Mouse (Mus musculus) G1E (cell line): ENCODE data around the gene Keg1. TPM values are rescaled to one million over a fixed set of nuclear protein-coding genes. Genes with fewer than 3 reads are reported as not detected.
"Not testable (repeated sequence)": the region's sequence is repeated elsewhere in the genome, so short reads cannot be mapped to it uniquely, and the experiment has no call there.

Experiments used
- ATAC-seq: 2 replicates; pipeline ENCODE4 v1.8.0; 2016; ENCODE audit warnings: mild to moderate bottlenecking; ENCODE audit not compliant: insufficient number of reproducible peaks, poor library complexity, low FRiP score, severe bottlenecking; ENCODE audit errors: extremely low read depth
- DNase-seq: peaks from one replicate; pipeline ENCODE4 v3.0.0; 2012; ENCODE audit warnings: low spot score
- H3K27me3 ChIP-seq: 2 replicates; pipeline ENCODE4 v1.6.1; 2012; ENCODE audit warnings: mild to moderate bottlenecking, low read length, inconsistent platforms; ENCODE audit not compliant: insufficient read depth
- H3K36me3 ChIP-seq: replicated peaks from 2 replicates; pipeline ENCODE3; 2012; ENCODE audit warnings: mild to moderate bottlenecking, inconsistent platforms
- H3K4me1 ChIP-seq: 2 replicates; pipeline ENCODE4 v1.6.1; 2012; ENCODE audit warnings: low read depth, low read length, inconsistent platforms, mixed read lengths; ENCODE audit not compliant: insufficient read depth
- H3K4me3 ChIP-seq: 2 replicates; pipeline ENCODE4 v1.5.1; 2012; ENCODE audit warnings: low read depth, mild to moderate bottlenecking, inconsistent platforms, low read length, moderate library complexity, mixed read lengths
- H3K9me3 ChIP-seq: replicated peaks from 2 replicates; pipeline ENCODE4 v1.6.1; 2012; ENCODE audit warnings: inconsistent platforms
- CTCF ChIP-seq: IDR thresholded peaks from 2 replicates; pipeline ENCODE4 v1.5.1; 2012; ENCODE audit warnings: low read depth, low read length, inconsistent platforms, mixed read lengths
- GATA1 ChIP-seq: IDR thresholded peaks from 2 replicates; pipeline ENCODE4 v1.6.1; 2012; ENCODE audit warnings: borderline replicate concordance, low read length, inconsistent platforms, mixed read lengths
- GATA2 ChIP-seq: IDR thresholded peaks from 2 replicates; pipeline ENCODE4 v1.6.1; 2012; ENCODE audit warnings: low read depth, low read length, inconsistent platforms, borderline replicate concordance
- POLR2AphosphoS5 ChIP-seq: IDR thresholded peaks from 2 replicates; pipeline ENCODE4 v1.6.1; 2012; ENCODE audit warnings: low read depth, low read length, inconsistent platforms; ENCODE audit not compliant: insufficient replicate concordance
- TAL1 ChIP-seq: conservative IDR thresholded peaks from 2 replicates; pipeline ENCODE4 v1.6.1; 2012; ENCODE audit warnings: low read depth, low read length, inconsistent platforms, mixed read lengths
- polyA plus RNA-seq: library from polyadenylated mRNA; stranded (reverse); fragments of >175 nt; gene quantifications from 2 replicates; pipeline ENCODE4 v1.2.3, GENCODE M21; 2012
- total RNA-seq, 2 experiments: library from RNA; stranded (forward) in 1 of 2; stranded (reverse) in 1 of 2; fragments of 200-1000 nt in 1 of 2; fragments of >200 nt in 1 of 2; fragmentation: Nextera tagmentation in 1 of 2; gene quantifications; 2 replicates each; pipeline ENCODE4 v1.2.3; 2014 to 2017

The Keg1 gene
- total RNA-seq (2014; fragmentation: Nextera tagmentation): not detected in 2 replicates
- 0.17 and 0.38 TPM in 2 replicates for total RNA-seq (2017)
- not detected in 2 replicates for polyA plus RNA-seq

GRCm38 (mm10) chr19:12695590-12695989 lies at the start of gene Keg1:
Keg1 (plus strand) TSS chr19:12695786.
- Histone ChIP-seq H3K27me3 (no peaks in the 10 kb centered on the region), H3K4me3 (no peak within 1 kb of the TSS), H3K4me1 (no peaks in the 10 kb centered on the region), H3K36me3 (no peaks in the 10 kb centered on the region), H3K9me3 (no peaks in the 10 kb centered on the region)
- DNase-seq: no peak
- TF ChIP-seq GATA1: no peak
- no peak for TF ChIP-seq GATA2
- no peak for TF ChIP-seq CTCF
- TF ChIP-seq TAL1: no peak
- TF ChIP-seq POLR2AphosphoS5: no peak
- no peak for ATAC-seq

GRCm38 (mm10) chr19:12649511-12649910 lies 46.1 kb upstream of the Keg1 start:
- Histone ChIP-seq H3K4me1 (no peaks in the 10 kb centered on the region), H3K9me3 (no peaks in the 10 kb centered on the region), H3K27me3 (no peaks in the 10 kb centered on the region), H3K4me3 (no peak overlapping the region), H3K36me3 (no peaks in the 10 kb centered on the region)
- TF ChIP-seq GATA2 (no peak), POLR2AphosphoS5 (no peak), CTCF (no peak), TAL1 (no peak), GATA1 (no peak)
- ATAC-seq (no peak), DNase-seq (no peak)

- no peak for ATAC-seq
- DNase-seq: no peak
- TF ChIP-seq TAL1: no peak
- no peak for TF ChIP-seq GATA1
- TF ChIP-seq CTCF: no peak
- TF ChIP-seq POLR2AphosphoS5: no peak
- TF ChIP-seq GATA2: no peak
- Histone ChIP-seq H3K27me3 (peaks cover 3% of the 10 kb centered on the region; the same call in 1 of the 2 replicates), H3K36me3 (no peaks in the 10 kb centered on the region), H3K4me3 (no peak overlapping the region), H3K9me3 (no peaks in the 10 kb centered on the region), H3K4me1 (no peaks in the 10 kb centered on the region)
Observed at GRCm38 (mm10) chr19:12666156-12666555, 29.4 kb upstream of the Keg1 start.

- H3K4me1 ChIP-seq, ATAC-seq, DNase-seq, H3K36me3 ChIP-seq, H3K4me3 ChIP-seq, H3K27me3 ChIP-seq, H3K9me3 ChIP-seq: not testable (repeated sequence)
Observed at GRCm38 (mm10) chr19:12668601-12669000, 27.0 kb upstream of the Keg1 start.

- DNase-seq: no peak
- Histone ChIP-seq H3K27me3 (peaks cover 3% of the 10 kb centered on the region; the same call in 1 of the 2 replicates), H3K4me3 (no peak within 1 kb of the TSS), H3K4me1 (no peaks in the 10 kb centered on the region), H3K36me3 (no peaks in the 10 kb centered on the region), H3K9me3 (no peaks in the 10 kb centered on the region)
- TF ChIP-seq TAL1: no peak
- no peak for TF ChIP-seq GATA2
- TF ChIP-seq CTCF: no peak
- TF ChIP-seq POLR2AphosphoS5: no peak
- TF ChIP-seq GATA1: no peak
- ATAC-seq: no peak
Observed at GRCm38 (mm10) chr19:12670139-12670538, 25.4 kb upstream of the Keg1 start, which contains the start of gene Olfr1442. Olfr1442 (plus strand) TSS chr19:12670439.

GRCm38 (mm10) chr19:12671051-12671450 lies 24.5 kb upstream of the Keg1 start:
- ATAC-seq: no peak
- no peaks in the 10 kb centered on the region for H3K36me3 ChIP-seq
- no peaks in the 10 kb centered on the region for H3K4me1 ChIP-seq
- no peak for TF ChIP-seq POLR2AphosphoS5
- peaks cover 3% of the 10 kb centered on the region; the same call in 1 of the 2 replicates for H3K27me3 ChIP-seq
- H3K9me3 ChIP-seq: no peaks in the 10 kb centered on the region
- H3K4me3 ChIP-seq: no peak overlapping the region
- DNase-seq: no peak

- DNase-seq (no peak), ATAC-seq (no peak)
- TF ChIP-seq GATA2 (no peak), CTCF (no peak), GATA1 (no peak), POLR2AphosphoS5 (no peak), TAL1 (no peak)
- Histone ChIP-seq H3K9me3 (no peaks in the 10 kb centered on the region), H3K4me3 (no peak within 1 kb of the TSS), H3K27me3 (no peaks in the 10 kb centered on the region), H3K4me1 (peaks cover 2% of the 10 kb centered on the region; the same call in 1 of the 2 replicates), H3K36me3 (no peaks in the 10 kb centered on the region)
Observed at GRCm38 (mm10) chr19:12677812-12678211, 17.8 kb upstream of the Keg1 start, which contains the start of gene Olfr1443. Olfr1443 (plus strand) TSS chr19:12678112.
